Mouse (Mus musculus) lung, adult 2 months (tissue): Measurements from ENCODE around the gene Ciao2b. TPM values are rescaled to one million over a fixed set of nuclear protein-coding genes. Genes with fewer than 3 reads are reported as not detected.
A peak's percentile ranks its signal among the peaks of the same experiment; 100 is the strongest.

Experiments used
- DNase-seq: peaks from one replicate; pipeline ENCODE4 v3.0.0; 2022
- H3K4me1 ChIP-seq: fragments of 200-500 bp; 2 replicates; pipeline ENCODE4 v1.6.1; 2011; ENCODE audit warnings: low read length; ENCODE audit not compliant: control insufficient read depth, insufficient read depth
- H3K4me3 ChIP-seq: fragments of 200-500 bp; replicated peaks from 2 replicates; pipeline ENCODE3; 2011; ENCODE audit warnings: low read depth, mild to moderate bottlenecking, control low read depth, low read length; ENCODE audit errors: extremely low read depth
- CTCF ChIP-seq: fragments of 200-500 bp; IDR thresholded peaks from 2 replicates; pipeline ENCODE4 v1.5.1; 2011; ENCODE audit warnings: mild to moderate bottlenecking, low read length, control low read depth; ENCODE audit not compliant: insufficient read depth
- POLR2A ChIP-seq: fragments of 200-500 bp; IDR thresholded peaks from 2 replicates; pipeline ENCODE4 v1.6.1; 2011; ENCODE audit warnings: low read depth, mild to moderate bottlenecking, control low read depth, low read length, borderline replicate concordance; ENCODE audit errors: extremely low read depth
- WGBS: fragments of 180-500 bp; shearing (Covaris S2); methylation state at CpG from one replicate; pipeline ENCODE4 v1.1.7; 2018; 5-methylcytosine and 5-hydroxymethylcytosine counted together
- polyA plus RNA-seq: library from polyadenylated mRNA; depleted of rRNA; stranded (reverse); fragments of >200 nt; gene quantifications from 2 replicates; pipeline ENCODE4 v1.2.3, GENCODE M21; 2012

Ciao2b gene
- polyA plus RNA-seq, 1 experiment = 35.3 TPM

GRCm38 (mm10) chr8:104627065-104627740 is 14.6 kb downstream of the Ciao2b start:
- Histone ChIP-seq H3K4me3 (no peak overlapping the region), H3K4me1 (peaks cover 4% of the 10 kb centered on the region; the same call in 1 of the 2 replicates)
- 58% methylated on average over 4 of the region's 4 CpGs for WGBS
- DNase-seq = no peak
- TF ChIP-seq CTCF = no peak
- TF ChIP-seq POLR2A = no peak

DNA sequence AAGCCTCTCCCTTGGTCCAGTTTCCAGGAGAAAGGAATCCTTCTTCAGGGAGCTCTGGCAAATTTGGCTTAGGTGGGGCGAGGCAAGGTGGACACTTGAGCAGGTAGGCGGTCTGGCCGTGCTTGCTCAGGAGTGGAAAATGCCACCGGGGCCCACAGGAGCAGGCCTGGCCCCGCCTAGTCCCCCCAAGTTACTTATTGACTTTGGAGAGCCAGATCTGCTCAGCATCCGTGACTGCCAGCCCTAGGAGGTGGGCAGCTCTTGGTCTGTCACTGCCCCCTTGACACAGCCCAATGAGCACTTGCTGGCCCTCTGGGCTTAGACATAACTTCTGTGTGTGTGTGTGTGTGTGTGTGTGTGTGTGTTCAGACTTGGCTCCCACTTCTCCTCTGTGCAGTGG is 17.6 kb downstream of the Ciao2b start, which contains the start of gene Cdh16:
Gene Cdh16 (minus strand): TSS at position 236 of the 400 bp plus-strand sequence.
- TF ChIP-seq CTCF = no peak
- no peak for TF ChIP-seq POLR2A
- H3K4me1 ChIP-seq = no peaks in the 10 kb centered on the region
- 65% methylated on average over 6 of the region's 6 CpGs for WGBS
- H3K4me3 ChIP-seq = no peak within 1 kb of the TSS
- peak; percentile 47 for DNase-seq

DNA sequence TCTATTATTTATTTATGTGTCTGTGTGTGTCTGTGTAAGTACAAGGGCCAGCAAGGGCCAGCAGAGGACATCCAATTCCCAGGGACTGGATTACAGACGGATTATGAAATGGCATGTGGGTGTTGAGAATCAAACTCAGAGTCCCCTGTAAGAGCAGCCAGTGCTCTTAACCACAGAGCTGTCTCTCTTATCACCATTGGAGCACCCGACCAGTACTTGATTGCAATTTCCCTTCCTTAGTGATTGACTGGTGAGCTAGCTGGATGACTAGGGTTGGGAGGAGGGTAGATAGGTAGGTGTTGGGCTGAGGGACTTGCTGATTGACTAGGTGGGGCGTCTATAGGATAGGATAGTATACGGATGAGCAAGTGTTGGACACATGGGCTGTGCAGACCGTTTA is 21.0 kb downstream of the Ciao2b start:
- H3K4me3 ChIP-seq = no peak overlapping the region
- H3K4me1 ChIP-seq = no peaks in the 10 kb centered on the region
- no peak for DNase-seq
- WGBS = 69% methylated on average over 5 of the region's 5 CpGs
- TF ChIP-seq CTCF (no peak), POLR2A (no peak)

DNA sequence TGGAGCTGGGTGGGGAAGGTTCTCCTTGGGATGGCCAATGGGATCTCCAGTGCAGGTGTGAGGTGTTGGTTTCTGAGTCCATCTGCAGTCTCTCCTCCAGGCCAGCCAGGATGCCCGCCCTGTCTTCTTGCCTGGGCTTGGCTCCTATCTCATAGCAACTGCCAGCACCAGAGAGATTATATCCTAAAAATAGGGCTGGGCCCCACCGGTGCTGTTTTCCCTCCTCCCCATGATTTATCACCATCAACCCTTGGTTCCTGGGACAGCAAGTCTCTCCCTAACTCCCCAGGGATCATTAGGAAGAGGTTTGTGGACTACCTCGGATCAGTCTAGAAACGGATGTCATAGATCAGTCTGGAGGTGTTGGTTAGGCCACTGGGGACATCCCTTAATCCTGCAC is 28.6 kb downstream of the Ciao2b start:
- WGBS = 70% methylated on average over 4 of the region's 4 CpGs
- DNase-seq = no peak
- TF ChIP-seq CTCF (no peak), POLR2A (no peak)
- no peak overlapping the region for H3K4me3 ChIP-seq
- no peaks in the 10 kb centered on the region for H3K4me1 ChIP-seq

GRCm38 (mm10) chr8:104611613-104612012 is 30.2 kb downstream of the Ciao2b start:
- Histone ChIP-seq H3K4me1 (no peaks in the 10 kb centered on the region), H3K4me3 (no peak overlapping the region)
- DNase-seq = no peak
- 25% methylated on average over 4 of the region's 4 CpGs for WGBS
- TF ChIP-seq POLR2A = no peak

DNA sequence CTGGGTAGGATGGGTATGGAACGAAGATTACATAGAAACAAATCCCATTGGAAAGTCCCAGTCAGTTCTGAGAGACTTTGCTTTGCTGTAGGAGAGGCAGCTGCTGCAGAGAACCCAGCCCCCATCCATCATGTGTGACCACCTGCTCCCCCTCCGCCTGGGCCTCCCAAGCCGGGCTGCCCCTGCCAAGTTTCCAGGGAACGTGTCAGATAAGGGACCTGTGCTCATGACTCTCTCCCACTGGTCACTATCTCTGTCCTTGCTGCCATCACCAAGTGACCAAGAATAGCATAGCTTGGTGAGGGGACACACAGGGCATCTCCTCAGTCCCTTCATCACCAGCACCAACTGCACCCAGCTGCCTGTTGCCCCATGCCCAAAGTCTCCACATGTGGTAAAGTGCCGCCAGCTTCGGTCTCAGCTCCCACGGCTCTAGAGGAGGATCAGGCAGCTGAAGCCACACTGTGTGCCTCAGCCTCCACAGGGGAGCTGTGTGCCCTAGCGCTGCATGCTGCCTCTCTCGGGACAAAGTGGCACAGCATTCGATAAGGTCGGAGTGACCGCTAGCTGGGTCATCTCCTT is 31.5 kb downstream of the Ciao2b start:
- 69% methylated on average over 12 of the region's 12 CpGs for WGBS
- no peak for DNase-seq
- TF ChIP-seq CTCF (no peak), POLR2A (no peak)
- H3K4me1 ChIP-seq = no peaks in the 10 kb centered on the region
- no peak overlapping the region for H3K4me3 ChIP-seq

DNA sequence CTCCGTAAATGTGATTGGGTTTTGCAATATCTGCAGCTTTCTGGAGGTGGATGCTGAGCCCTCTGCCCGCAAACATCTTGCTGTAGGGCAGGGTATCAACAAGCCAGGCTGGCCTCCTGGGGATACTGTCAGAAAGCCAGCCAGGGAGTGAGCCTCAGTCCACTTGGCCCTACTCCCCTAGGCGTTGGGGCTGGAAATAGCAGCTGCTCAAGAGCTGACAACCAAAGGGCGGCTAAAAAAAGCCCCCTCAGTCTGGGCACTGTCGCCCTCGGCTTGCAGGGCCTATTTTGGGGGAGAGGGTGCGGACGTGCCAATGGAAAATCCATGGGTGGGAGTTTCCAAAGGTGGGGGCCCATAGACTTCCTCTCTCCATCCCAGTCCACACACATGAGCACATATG is 32.5 kb downstream of the Ciao2b start:
- TF ChIP-seq POLR2A (no peak), CTCF (no peak)
- Histone ChIP-seq H3K4me3 (no peak overlapping the region), H3K4me1 (no peaks in the 10 kb centered on the region)
- no peak for DNase-seq
- 68% methylated on average over 8 of the region's 8 CpGs for WGBS

DNA sequence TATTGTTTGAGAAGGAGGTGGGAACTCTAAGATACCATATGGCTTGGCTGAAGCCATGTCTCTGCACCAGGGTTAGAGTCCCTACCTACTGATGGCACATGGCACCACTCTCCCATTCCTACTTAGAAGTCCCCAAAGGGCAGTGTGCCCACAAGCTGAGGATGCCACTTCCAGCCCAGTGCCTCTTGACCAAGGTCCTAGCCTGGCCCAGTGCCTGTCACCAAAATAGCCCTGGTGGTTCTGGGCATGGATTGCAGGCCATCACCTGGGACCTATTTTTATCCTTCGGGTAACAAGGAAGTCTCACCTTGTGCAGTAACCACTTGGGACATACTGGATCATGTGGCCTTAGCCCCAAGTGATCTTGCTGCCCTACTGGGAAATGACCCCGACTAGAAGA is 33.8 kb downstream of the Ciao2b start:
- TF ChIP-seq CTCF = no peak
- TF ChIP-seq POLR2A = no peak

DNA sequence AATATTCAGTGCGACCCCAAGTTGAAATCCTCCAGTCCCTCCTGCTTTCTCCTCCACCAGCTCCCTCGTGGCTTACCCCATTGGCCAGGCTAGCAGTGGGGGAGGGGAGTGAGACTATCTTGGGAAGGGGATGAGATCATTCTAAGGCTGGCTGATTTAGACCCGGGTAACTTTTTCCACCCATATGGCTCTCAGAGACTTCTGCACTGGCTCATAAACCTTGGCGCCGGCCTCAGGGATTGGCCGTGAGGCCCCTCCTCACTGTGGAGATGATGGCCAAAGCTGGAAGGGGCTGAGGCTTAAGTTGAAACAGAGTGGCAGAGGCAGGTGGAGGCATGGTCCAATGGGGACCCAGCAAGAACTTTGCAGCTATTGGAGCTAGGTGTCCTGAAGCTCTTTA is 35.4 kb downstream of the Ciao2b start:
- TF ChIP-seq POLR2A (no peak), CTCF (no peak)
- WGBS = 38% methylated on average over 6 of the region's 6 CpGs
- no peak for DNase-seq
- no peaks in the 10 kb centered on the region; the same call in 1 of the 2 replicates for H3K4me1 ChIP-seq
- no peak overlapping the region for H3K4me3 ChIP-seq

More for the DNA sequence above, 33.8 kb downstream of the Ciao2b start:
- WGBS = 65% methylated on average over 2 of the region's 2 CpGs
- Histone ChIP-seq H3K4me3 (no peak overlapping the region), H3K4me1 (no peaks in the 10 kb centered on the region)
- no peak for DNase-seq

- Histone ChIP-seq H3K4me3 (no peak overlapping the region), H3K4me1 (no peaks in the 10 kb centered on the region; the same call in 1 of the 2 replicates)
- DNase-seq = no peak
- TF ChIP-seq POLR2A (no peak), CTCF (no peak)
- 69% methylated on average over 4 of the region's 4 CpGs for WGBS
Measured at GRCm38 (mm10) chr8:104603245-104603593, 38.5 kb downstream of the Ciao2b start.
